9 mouse cellular contexts compared by ENCODE assay signal in genomic region chr9:114554355-114554979, GRCm38 (mm10). TPM values are rescaled to one million over a fixed set of nuclear protein-coding genes. Genes with fewer than 3 reads are reported as not detected.
DNase-seq lines count a peak whose midpoint lies in the region; ATAC-seq lines count a peak whose summit lies in the region.
"Had no signal": no experiment of that assay in that cellular context is flagged by ENCODE, and none has a peak within 500 bp of the region (broad histone marks: within the 10 kb centered on the region; RNA-seq: fewer than 3 reads in every experiment).

No protein-coding gene starts in this region.

- no peak overlapping the region for H3K4me3 ChIP-seq in hindbrain, embryonic 11.5 days (ENCODE audit: low read depth, low read length)
- no peak overlapping the region for H3K4me3 ChIP-seq in liver, embryonic 15.5 days (replicated peaks)

- no peaks in the 10 kb centered on the region for H3K36me3 ChIP-seq in hindbrain, embryonic 11.5 days (ENCODE audit: control insufficient read depth, insufficient read depth, low read length)
- H3K36me3 ChIP-seq in liver, embryonic 15.5 days (replicated peaks), result no peaks in the 10 kb centered on the region

- H3K9me3 ChIP-seq in hindbrain, embryonic 11.5 days (ENCODE audit: control insufficient read depth, low read length), result no peaks in the 10 kb centered on the region
- H3K9me3 ChIP-seq in liver, embryonic 15.5 days (replicated peaks), result no peaks in the 10 kb centered on the region

- H3K4me2 ChIP-seq in hindbrain, embryonic 11.5 days (replicated peaks; ENCODE audit: low read depth, low read length), result no peak overlapping the region
- H3K4me2 ChIP-seq in liver, embryonic 15.5 days, result peak overlapping the region; percentile 5; the same call in 1 of the 2 replicates

- WGBS in hindbrain, embryonic 11.5 days, result 54% methylated on average over 5 of the region's 5 CpGs
- 62% methylated on average over 5 of the region's 5 CpGs for WGBS in liver, embryonic 15.5 days (ENCODE audit: insufficient replicate concordance)

- 0 out of 2 replicates have a peak, but pooled peaks have one; percentile 19 for ATAC-seq in hindbrain, embryonic 11.5 days (ENCODE audit: low FRiP score)
- ATAC-seq in liver, embryonic 15.5 days (ENCODE audit: insufficient read depth), result peak; percentile 71

- H3K9ac ChIP-seq in hindbrain, embryonic 11.5 days (ENCODE audit: low read depth, low read length), result no peak overlapping the region
- H3K9ac ChIP-seq in liver, embryonic 15.5 days, result no peak overlapping the region

- H3K27ac ChIP-seq in hindbrain, embryonic 11.5 days (ENCODE audit: low read depth, low read length), result no peak overlapping the region
- peak overlapping the region; percentile 64 for H3K27ac ChIP-seq in liver, embryonic 15.5 days (replicated peaks)

- no peaks in the 10 kb centered on the region for H3K27me3 ChIP-seq in hindbrain, embryonic 11.5 days (ENCODE audit: control insufficient read depth, insufficient read depth, low read length)
- H3K27me3 ChIP-seq in liver, embryonic 15.5 days, result peaks cover 26% of the 10 kb centered on the region

- H3K4me1 ChIP-seq in hindbrain, embryonic 11.5 days (replicated peaks; ENCODE audit: control insufficient read depth, insufficient read depth, low read length), result peaks cover 2% of the 10 kb centered on the region
- H3K4me1 ChIP-seq in liver, embryonic 15.5 days (replicated peaks), result peaks cover 18% of the 10 kb centered on the region; the same call in 1 of the 2 replicates

- peak; percentile 12 for DNase-seq in right cerebral cortex, postnatal 14 days
- no peak for DNase-seq in right cerebral cortex, postnatal 36 days (ENCODE audit: low spot score in 2 of 2)
- no peak for DNase-seq in hindbrain, embryonic 11.5 days (ENCODE audit: low spot score)
- peak; percentile 55 for DNase-seq in yolk sac, embryonic 10.5 days (ENCODE audit: low spot score)
- DNase-seq in T-cell, adult 2 months (ENCODE audit: low spot score), result no peak
- no peak for DNase-seq in right cerebral cortex, postnatal 4 days
- DNase-seq: thymus, postnatal 25 days had no signal

RNA-seq across cellular contexts. Expression of gene Trim71, which starts 9.7 kb away (rescaled TPM):
- 1.9 and 2.7 TPM in 2 replicates for polyA plus RNA-seq in hindbrain, embryonic 11.5 days (2014; fragmentation: Nextera tagmentation; extraction: Ambion mirVana)
- polyA plus RNA-seq in liver, embryonic 15.5 days (2015; fragmentation: Nextera tagmentation; extraction: Ambion mirVana), result 0.86 TPM in 2 replicates

RNA-seq across cellular contexts. Expression of gene C130032M10Rik, which starts 39.0 kb away (rescaled TPM):
- not detected in 2 replicates for polyA plus RNA-seq in hindbrain, embryonic 11.5 days (2014; fragmentation: Nextera tagmentation; extraction: Ambion mirVana)
- not detected in 2 replicates for polyA plus RNA-seq in liver, embryonic 15.5 days (2015; fragmentation: Nextera tagmentation; extraction: Ambion mirVana)
- polyA plus RNA-seq: cortical plate, adult 2 months had no signal

RNA-seq across cellular contexts. Expression of gene Ccr4, which starts 49.8 kb away (rescaled TPM):
- not detected in 2 replicates for polyA plus RNA-seq in hindbrain, embryonic 11.5 days (2014; fragmentation: Nextera tagmentation; extraction: Ambion mirVana)
- polyA plus RNA-seq in liver, embryonic 15.5 days (2015; fragmentation: Nextera tagmentation; extraction: Ambion mirVana), result not detected in 2 replicates
- polyA plus RNA-seq: cortical plate, adult 2 months had no signal

Comparison
In these comparisons a context has a peak if more than half of its experiments do, and no peak if none do; other contexts are left out.
1. DNase-seq: peak in right cerebral cortex, postnatal 14 days (single experiment) and yolk sac, embryonic 10.5 days (single experiment); none in right cerebral cortex, postnatal 36 days (0 of 2), hindbrain, embryonic 11.5 days (single experiment), T-cell, adult 2 months (single experiment) and right cerebral cortex, postnatal 4 days (single experiment).